Comparison of ENCODE assay signal across 10 mouse cellular contexts in genomic region chr5:48349309-48349708, GRCm38 (mm10).
"Had no signal": no experiment of that assay in that cellular context is flagged by ENCODE, and none has a peak within 500 bp of the region (broad histone marks: within the 10 kb centered on the region; RNA-seq: fewer than 3 reads in every experiment).

No protein-coding gene starts in this region.

- H3K27me3 ChIP-seq: midbrain, embryonic 15.5 days; neural tube, embryonic 12.5 days had no signal

- H3K4me1 ChIP-seq: limb, embryonic 13.5 days; midbrain, embryonic 15.5 days; neural tube, embryonic 12.5 days had no signal

- H3K4me3 ChIP-seq: limb, embryonic 13.5 days; midbrain, embryonic 15.5 days; neural tube, embryonic 12.5 days had no signal

- H3K27ac ChIP-seq: limb, embryonic 13.5 days; liver, embryonic 14.5 days; midbrain, embryonic 15.5 days; neural tube, embryonic 12.5 days had no signal

- DNase-seq: kidney, adult 2 months; kidney, postnatal 36 days; lung, adult 18-20 months; right cerebral cortex, postnatal 14 days; thymus, adult 18-20 months; thymus, postnatal 25 days had no signal

- ATAC-seq: midbrain, embryonic 15.5 days had no signal
